Mouse (Mus musculus): ENCODE measurements around the gene Olfr721-ps1.

Olfr721-ps1 gene

DNA sequence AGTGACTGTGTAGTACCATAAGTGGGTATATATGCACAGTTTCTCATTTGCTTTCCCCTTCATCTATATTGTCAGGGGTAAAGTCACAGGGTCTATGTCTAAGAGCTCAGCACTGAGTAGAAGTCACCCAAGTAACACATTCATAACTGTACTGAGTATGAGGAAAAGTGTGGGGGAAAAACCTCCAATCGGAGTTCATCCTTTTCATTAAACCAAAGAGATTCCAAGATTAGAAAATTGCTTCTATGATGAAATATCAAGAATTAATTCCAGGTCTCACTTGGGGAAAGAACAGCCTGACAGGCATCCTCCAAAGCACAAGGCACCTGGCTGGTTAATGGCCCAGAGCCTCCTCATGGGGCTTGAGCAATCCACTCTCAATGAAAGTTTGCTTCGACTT is at the start of gene Olfr721-ps1:
Gene Olfr721-ps1, plus strand, starts transcription at position 301 of the 400 bp plus-strand sequence.
- DNase-seq: no peak

DNA sequence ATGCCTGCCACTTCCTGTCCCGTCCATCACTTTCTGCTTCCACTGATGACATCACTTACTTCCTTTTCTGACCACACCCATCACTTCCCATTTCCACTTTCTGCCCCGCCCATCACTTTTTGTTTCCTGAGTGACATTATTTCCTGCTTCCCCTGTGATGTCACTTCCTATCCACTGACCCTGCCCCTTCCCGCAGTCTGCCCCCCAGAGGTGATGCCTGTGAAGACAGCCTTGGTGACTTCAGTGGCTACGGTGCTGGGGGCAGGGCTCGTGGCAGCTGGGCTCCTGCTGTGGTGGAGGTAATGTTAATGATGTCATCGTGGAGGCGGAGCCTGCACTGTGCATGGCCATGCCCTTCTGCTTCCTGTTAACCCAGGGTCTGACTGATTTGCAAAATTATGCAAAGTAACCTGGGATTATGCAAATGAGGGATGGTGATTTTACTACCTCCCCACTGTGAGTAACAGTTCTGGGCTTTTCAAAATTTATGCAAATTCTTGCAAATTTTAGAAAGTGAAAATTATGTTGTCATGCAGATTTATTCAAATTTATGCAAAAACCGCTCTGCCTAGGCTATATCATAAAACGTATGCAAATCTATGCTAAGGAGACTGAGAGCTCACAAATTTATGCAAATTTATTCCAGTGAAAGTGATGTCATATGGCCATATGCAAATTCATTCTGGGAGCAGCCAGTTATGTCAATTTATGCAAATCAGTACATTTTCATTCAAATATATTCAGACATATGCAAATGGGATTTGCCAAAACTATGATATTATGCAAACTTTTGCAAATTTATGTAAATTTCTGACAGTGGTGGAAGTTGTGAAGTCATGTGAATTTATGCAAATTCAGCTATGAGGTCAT is 49.1 kb upstream of the Olfr721-ps1 start:
- DNase-seq: no peak

DNA sequence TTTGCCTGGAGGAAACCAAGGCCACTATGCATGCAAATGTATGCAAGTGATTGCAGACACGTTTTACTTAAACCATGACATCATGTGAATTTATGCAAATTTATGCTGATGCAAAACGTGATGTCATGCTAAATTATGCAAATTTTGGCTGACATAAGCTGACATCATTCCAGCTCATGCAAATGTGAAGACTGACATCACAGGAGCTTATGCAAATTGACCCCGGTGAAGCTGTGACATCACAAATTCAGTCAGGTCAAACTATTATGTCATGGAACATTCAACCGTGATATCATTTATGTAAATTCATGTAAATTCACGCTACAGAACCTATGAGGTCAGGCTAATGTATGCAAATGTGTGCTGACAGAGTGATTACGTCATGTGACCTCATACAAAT is 48.5 kb upstream of the Olfr721-ps1 start:
- DNase-seq: no peak

DNA sequence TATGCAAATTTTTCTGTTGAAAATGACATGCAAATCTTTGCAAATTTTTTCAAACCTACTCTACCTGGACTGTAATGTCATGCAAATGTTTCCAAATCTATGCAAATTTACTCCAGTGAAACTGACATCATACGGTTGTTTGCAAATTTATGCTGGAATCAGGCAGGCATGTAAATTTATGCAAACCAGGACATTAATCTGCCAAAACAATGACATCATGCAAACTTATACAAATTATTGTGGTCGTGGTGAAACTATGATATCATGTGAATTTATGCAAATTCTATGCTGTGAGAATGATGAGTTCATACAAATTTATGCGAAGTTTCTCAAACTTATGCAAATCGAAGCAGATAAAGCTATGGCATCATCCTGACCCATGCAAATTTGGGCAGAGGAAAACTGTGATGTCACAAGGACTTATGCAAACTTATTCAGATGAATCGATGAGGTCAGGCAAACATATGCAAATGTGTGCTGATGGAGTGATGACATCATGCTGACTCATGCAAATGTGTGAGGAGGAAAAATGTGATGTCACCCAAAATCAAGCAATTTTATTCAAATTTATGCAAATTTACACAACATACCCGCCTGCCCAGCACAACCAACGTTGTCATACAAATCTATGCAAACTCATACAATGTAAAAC is 47.9 kb upstream of the Olfr721-ps1 start:
- no peak for DNase-seq

DNA sequence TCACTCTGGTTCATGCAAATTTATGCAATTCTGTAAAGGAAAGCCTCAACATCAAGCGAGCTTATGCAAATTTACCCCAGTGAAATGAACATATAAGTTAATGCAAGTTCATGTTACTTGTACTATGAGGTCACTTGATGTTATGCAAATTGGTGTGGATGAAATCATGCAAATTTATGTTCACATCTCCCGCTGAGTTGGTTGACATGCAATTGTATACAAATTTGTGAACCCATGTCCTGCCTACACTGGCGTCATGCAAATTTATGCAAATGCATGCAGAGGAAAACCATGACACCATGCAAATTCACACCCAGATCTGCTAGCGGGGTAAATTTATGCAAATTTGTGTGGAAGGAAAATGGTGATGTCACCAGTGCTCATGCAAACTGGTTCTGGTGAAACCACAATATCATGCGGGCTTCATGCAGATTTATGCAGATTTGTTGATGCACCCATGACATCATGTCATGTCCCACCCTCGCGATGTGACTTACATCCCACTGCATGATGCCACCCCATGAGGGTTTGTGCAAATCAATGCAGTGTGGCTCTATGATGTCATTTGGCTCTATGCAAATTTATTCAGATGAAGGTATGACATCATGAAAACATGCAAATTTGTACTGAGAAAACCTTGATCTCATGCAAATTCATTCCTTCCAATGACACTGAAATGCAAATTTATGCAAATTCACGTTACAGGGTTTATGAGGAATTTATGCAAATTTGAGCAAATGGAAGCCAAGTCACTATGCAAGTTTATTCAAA is 47.2 kb upstream of the Olfr721-ps1 start:
- no peak for DNase-seq

DNA sequence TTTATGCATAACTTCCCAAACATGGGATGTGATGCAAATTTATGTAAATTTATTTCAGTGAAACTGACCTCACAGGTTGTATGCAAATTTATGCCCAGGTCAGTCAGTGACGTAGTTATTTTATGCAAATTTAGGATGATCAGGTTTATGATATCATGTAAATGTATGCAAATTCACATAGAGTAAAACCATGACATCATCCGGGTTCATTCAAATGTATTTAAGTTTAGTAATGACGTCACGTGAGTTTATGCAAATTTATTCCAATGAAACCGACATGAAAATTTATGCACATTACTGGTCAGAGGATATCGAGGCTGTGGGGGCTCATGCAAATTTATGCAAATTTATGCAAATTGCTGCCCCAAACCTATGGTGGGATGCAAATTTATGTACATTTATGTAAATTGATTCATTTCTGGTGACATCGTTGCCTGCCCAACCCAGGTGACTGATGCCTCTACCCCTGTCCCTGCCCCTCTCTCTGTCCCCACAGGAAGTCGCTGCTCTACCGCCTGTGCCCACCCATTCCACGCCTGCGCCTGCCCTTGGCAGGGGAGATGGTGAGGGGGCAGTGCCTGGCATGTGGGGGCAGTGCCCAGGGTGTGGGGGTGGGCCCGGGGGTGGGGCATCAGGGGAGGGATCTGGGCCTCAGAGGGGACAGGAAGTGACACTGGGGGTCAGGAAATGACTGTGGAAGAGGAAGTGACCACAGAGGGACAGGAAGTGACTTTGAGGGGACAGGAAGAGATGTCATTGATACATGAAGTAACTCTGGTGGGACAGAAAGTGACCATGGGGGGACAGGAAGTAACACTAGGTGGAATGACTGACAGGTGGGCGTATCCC is 46.4 kb upstream of the Olfr721-ps1 start:
- no peak for DNase-seq

DNA sequence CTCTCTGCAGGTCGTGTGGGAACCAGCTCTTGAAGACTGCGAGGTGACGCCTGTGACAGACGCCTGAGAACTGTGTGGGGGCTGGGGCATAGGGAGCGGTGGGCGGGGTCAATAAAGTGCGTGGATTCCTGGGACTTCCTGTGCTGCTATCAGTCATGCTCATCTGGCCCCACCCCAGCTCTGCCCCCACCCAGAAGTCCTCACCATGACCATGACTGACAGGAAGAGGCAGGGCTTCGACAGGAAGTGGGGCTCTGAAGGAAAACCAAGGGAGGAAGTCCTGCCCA is 45.8 kb upstream of the Olfr721-ps1 start:
- DNase-seq: no peak

DNA sequence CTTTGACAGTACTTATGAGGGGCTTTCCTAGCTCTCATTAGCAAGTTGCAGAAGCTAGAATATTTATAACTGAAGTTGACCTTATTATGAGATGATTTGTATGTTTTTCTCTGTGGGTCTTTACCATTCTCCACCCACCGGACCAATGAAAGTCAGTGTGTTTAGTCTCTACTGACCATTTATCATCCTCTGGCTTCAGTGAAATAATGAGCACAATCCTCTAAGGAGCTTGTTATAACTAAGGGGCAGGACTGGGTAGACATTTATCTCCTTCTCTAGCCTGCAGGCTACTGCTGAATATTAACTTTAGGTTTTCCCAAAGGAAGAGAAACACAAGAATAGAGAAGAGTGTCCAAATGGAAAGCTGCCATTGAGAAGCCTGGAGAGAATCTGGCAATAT is 5.6 kb upstream of the Olfr721-ps1 start:
- DNase-seq: no peak

DNA sequence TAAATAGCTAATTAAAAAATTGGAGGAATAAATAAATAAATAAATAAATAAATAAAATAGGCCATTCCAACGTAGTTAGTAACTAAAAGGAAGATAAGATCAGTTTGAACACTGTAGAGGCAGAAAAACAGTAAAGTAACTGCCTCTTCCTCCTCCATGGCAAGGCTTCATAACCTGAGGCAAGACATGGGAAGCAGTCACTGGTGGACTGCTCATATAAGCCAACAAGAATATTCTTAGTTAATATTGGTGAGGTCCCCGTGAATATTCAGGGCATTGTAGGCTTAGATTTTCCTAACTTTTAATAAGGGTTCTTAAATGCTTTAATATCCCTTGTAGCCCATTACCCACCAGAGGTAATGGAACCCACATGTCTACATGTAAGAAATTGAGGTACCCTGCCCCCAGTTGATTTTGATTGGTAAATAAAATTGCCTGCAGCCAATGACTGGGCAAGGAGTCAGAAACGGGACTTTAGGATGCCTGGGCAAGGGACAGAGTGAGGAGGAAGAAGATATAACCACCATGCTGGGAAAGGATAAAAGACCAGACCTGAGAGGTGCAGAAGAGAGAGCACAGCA is 35.1 kb downstream of the Olfr721-ps1 start:
- no peak for DNase-seq

Data from cerebellum, adult 9-10 months (tissue).